Mouse (Mus musculus) spleen, adult 2 months (tissue): ENCODE data around the gene Errfi1.

Source experiments
- CTCF ChIP-seq: fragments of 200-500 bp; IDR thresholded peaks from 2 replicates; pipeline ENCODE4 v1.5.1; 2011; ENCODE audit warnings: mild to moderate bottlenecking, inconsistent platforms; ENCODE audit not compliant: insufficient read depth, insufficient read length, insufficient replicate concordance; ENCODE audit errors: extremely low read depth
- POLR2A ChIP-seq: fragments of 200-500 bp; IDR thresholded peaks from 2 replicates; pipeline ENCODE4 v1.6.1; 2011; ENCODE audit warnings: low read depth, low read length, inconsistent platforms

DNA sequence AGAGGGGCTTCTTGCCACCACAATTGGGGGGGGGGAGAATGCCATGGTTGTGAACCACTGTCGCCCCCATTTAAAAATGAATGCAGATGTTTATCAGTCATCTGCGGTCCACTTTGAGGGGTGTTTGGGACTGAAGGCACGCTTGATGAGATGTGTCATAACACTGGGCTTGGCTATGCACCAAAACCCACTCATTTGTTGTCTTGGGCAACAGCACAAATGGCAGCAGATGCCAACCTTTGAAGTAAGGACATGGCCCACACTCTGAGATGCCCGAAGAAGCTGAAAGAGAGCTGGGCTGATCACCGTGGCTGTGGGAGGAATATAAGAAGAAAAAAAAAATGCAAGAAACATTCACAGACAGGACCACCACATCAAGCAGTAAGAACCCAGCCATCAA is 18.6 kb upstream of the Errfi1 start:
- TF ChIP-seq POLR2A (no peak), CTCF (no peak)
